Mouse (Mus musculus) cerebellum, adult 18-20 months (tissue): ENCODE measurements around the gene Cacna1c.

Source experiments
- DNase-seq, 2 experiments: peaks; one replicate each; pipeline ENCODE4 v3.0.0; 2021

The Cacna1c gene

DNA sequence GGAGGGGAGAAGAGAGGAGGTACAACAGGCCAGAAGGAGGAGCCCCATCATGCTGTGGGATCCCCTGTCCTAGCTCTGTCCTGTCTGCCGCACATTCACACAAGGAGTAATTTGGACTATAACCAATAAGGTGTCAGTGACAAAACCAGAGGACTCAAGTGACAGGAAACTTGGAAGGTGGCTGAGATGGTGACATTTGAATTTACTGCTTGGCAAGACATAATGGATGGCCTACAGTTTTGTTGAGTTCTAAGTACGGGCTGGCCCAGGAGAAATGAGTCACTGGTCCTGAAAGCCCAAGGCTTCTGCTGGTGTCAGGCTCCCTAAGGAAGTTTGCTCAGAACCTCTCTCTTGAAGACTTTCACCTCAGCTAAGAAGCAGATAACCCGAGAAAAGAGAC, 196.0 kb downstream of the Cacna1c start:
- no peak for DNase-seq

DNA sequence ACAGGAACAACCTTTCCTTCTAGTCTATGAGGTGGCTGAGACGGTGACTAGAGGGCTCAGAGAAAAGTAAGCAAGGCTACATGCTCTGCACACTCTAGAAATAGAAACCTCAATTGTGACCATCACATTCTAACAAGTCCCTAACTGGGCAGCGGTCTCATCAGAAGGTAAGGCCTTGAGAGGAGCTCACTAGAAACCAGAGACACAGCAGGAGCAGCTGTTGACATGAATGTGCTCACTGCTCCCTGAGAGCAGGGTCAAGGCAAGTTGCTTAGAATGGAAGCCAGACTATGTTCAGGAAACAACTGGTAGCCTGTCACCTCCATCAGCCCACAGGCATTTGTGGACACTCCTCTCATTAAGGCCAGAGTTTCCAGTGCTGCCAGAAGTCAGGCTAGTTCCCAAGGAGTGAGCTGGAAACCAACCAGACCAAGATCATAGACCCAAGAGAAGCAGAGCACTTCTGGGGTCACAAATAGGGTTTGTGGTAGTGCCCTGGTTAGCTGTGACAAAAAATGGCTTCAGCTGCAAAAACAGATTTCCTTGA, 196.8 kb downstream of the Cacna1c start:
- DNase-seq: no peak

DNA sequence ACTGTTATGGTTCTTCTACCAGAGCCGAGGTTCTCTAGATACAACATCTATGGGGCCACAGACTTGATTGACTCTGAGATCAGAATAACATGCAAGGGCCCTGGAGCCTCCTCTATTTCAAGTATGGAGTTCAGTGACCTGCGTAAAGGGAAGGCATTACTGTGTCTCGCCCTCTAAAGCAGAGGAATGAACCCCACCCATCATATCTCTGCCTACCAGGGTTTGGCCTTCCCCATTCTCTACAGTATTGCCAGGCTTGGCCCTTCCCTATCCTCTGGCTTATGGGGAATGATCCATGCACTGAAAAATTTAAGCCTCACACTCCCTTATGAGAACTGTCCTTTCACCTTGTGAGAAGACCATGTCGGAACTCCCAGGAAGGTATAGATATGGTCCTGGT, 198.8 kb downstream of the Cacna1c start:
- no peak for DNase-seq

DNA sequence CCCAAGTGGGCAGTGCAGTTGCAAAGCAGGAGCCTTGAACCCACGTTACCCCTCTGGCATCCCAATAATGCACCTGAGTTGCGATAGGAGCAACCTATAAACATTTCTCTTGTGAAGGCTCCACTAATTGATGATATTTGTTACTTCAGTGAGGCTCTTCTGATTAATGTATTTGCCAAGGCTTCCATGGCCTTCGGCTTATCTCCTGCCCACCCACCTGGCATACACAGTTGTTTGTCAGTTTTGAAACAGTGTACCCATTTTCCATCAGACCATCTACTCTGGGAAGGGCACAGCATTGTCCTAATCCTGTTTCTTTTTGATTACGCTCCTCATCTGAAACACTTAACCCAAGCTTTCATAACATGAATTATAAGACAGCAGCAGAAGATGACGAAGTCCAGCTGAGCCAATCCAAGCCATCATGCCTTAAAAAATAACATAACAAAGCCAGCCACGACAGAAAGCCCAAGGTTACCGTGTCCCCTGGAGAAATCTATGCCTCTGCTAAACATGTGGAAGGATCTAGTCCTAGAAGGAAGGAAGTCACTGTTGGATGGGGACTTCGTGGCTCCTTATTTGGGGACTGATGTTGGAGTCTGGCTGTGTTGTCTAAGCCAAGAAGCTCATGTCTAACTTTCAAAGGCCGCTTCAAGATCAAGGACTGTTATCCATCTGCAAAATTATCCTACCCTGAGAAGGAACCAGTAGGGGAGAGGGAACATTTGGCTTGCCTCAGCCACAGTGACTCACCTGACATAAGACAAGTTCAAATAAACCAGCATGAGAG, 201.8 kb downstream of the Cacna1c start:
- no peak for DNase-seq

DNA sequence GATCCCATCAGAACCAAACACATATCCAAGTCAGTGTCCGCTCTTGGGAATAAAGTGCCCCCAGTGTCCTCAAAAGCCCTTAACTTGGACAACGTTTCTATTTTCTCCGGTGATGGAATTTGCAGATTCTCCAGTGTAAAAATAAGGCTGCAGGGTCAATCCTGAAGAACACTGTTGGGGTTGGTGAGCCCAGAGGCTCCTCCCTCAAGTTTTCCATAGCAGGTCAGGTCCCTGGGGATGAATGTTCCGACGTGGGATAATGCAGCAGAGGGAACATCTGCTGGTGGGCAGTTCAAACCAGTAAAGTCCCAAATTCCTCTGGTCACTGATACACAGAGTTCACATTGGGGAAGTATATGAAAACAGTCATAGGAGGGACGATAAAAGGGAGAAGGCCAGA, 203.8 kb downstream of the Cacna1c start:
- DNase-seq: no peak

DNA sequence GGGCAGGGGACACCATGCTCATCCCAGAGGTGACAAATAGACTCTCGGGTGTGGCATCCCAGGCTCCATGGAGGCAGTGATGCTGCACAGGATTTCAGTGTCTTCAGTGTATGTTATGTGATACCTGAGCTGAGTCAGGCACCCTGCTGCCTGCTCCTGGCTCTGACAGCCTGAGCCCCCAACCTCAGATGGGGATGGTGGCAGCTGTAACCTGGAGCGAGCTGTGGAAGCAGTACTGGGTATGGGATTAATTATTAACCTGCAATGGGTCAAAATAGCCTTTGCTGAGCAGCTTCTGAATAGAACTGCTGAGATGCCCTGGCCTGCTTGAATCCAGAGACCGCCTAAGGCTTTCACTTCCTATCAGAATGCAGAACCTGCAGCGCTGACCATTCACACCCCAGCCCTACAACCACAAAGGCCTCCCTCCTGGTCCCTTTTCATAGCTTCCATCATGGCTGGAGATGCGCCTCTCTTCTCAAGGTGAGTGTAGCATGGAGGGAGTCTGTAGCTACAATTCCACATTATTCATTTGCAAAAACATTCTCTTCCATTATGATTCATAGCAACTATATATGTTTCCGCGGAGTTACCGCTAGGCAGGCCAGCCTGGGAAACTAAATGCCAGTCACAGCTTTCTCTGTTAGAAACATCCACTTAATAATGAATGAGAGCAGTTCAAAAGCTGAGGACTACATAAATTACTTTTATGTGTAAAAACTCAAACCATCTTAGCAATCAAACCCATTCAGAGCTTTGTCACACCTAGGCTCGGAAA, 206.0 kb downstream of the Cacna1c start:
- DNase-seq: no peak

DNA sequence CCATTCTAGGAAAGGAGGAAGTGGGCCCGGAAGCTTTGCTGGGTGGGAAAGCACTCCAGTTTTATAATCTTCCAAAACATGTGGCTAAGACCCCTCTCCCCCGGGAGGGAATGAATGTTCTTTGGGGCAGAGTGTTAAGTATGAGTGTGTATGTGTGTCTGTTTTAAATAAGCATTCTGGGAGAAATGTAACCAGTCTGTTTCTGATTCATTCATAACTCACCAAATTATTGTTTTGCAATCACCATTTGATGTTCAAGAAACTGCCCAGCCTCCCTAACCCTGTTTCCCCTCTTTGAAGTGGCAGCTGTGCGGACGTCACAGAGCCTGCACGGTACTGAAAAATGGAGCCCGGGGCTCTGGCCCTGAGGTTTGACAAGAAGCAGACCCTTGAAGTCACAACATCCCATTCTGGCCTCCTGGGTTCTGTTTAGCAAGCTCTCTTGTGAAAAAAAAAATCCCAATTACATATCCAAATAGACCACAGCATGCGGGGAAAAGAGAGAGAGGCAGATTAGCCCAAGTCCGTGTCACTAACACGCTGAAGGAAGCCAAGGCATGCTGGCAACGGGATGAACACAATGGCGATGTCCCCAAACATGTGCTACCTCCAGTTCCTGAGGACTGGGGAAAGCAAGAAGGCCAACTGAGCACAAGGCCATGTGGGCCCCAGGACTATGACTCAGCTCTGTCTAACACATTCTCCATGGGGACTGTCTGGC, 211.9 kb downstream of the Cacna1c start:
- peak; percentile 39 to 53 for DNase-seq

DNA sequence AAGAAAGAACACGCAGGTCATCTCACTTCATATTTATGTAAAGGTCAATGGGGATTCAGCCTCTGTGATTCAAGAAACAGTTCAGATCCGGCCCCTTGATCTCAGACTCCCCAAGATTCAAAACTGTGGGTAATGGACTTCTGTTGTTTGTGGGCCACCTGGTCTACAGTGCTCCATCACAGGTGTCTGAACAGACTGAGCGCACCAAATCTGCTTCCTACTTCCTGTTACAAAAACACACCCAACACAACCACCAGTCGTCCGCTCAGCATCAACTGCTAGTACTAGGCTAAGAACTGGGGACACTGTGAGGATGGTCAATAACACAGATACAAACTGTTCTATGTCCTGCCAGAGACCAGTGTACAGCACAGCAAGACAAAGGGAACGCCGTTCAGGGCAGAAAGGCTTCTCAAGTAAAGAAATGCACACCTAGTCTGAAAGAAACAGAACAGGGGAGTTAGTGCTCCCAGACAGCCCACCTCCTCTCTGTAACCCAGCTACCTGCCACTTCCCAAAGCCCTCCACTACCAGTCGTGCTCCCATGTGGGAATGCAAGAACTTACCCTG, 212.7 kb downstream of the Cacna1c start:
- DNase-seq: no peak

DNA sequence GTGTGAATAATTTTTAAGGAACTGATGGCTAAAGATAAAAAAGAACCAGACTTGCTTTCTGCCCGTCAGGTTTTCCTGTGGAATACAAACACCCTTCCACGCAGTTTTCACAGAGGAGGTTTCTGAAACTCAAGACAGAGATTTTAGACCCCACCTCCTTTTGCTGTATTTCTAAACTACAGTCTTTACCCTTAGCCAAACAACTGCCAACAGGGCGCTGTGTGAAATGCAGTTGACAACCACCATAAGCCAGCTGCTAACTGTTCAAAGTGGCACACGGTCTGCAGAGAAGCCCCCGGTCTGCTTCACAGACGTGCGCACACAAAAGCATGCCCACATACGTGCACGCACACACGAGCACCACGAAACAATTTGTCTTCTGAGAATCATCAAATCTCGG, 216.0 kb downstream of the Cacna1c start:
- DNase-seq: no peak

DNA sequence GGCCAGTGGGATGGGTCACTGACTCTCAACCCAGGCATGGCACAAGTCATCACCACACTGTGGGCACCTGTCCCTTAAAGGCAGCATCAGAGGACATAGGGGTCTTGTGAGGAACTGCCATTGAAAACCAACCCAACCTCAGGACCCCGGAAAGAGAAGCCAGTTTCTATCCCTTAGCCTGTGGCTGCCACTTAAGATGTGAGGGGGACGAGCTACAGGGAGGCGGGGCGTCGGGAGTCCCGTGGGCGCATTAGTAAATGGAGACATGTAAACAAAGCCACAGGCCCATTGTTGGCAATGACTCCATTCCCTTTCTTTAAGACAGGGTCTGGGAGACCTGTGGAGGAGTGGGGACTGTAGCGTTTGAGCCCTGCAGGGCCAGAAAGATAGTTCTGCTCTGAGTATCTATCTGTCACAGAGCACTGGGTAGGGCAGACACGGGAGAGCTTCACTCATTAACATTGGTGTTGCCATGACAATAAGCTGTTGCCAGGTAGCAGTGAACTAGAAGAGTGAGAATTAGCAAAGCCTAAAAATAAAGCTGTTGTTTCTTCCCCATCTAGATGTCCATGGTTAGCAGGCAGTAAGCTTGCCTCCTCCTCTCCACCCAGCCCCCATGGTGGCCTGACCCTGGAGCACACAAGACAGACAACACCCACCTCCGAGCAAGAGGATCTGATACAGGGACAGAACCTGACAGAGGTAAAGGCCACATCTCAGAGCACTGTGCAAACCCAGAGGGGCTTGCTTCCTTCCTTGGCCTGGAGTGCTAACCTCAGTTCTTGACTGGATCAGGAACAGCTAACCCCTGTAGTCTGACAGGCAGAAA, 218.6 kb downstream of the Cacna1c start:
- no peak for DNase-seq

DNA sequence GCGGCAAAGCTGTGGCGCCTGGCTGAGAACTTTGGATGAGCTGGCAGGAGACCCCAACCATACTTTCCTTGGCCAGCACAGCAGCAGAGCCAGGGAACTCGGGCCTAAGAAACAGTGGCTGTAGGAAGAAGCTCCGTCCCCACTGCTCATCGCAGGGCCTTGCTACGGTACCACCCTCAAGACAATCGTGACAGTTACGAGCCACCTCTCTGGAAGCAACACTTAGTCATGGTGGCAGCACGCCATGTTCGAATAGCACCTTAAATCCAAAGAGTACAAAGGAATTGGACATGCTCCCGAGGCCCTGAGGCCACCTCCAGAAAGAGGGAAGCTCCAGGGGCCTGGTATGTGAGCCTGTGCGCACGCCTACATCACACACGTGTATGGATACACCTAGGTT, 219.6 kb downstream of the Cacna1c start:
- DNase-seq: peak in 1 of 2 experiments; percentile 30

DNA sequence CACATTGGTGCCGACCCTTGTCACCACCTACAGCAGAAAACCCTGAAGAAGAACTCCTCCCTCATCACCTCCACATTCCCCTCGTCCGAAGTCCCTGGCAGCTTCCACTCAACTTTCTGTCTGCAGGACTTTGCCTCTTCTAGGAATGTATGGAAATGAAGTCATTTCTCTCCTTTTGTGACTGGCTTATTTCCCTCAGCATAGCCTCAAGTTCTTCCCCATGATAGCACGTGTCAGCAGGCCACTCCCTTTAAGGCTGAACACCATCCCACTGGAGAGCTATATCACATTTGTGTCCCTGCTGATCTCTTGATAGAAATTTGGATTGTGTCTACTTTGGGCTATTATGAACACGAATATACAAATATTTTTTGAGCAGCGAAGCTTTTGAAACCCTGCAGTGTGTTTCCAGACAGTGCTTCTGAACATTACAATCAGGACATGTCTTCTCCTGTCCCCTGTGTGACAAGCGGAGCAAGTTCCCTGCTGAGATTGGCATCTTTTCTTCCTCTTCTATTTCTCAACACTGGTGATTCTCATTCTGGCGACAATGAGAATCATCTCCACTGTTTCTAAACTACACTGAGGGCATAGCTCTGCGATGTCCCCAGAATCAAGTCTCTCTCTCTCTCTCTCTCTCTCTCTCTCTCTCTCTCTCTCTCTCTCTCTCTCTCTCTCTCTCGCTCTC, 224.2 kb downstream of the Cacna1c start:
- no peak for DNase-seq

DNA sequence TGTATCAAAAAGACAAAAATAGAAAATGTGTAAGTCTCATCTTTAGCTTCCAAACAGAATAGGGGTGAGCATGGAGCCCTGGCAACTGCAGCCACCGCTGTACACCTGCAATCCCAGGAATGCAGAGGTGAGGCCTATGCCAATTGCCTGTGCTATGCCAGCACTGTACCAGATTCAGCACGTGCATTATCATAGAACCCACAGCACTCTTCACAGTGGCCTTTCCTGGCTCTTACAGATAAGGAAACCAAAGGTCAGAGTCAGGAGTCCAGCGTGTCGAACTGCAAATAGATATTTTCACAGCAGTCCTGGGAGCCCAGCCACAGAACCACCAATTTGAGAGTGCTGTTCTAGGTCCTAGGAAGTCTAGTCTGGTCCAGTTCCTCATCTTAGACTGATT, 227.4 kb downstream of the Cacna1c start:
- DNase-seq: no peak

DNA sequence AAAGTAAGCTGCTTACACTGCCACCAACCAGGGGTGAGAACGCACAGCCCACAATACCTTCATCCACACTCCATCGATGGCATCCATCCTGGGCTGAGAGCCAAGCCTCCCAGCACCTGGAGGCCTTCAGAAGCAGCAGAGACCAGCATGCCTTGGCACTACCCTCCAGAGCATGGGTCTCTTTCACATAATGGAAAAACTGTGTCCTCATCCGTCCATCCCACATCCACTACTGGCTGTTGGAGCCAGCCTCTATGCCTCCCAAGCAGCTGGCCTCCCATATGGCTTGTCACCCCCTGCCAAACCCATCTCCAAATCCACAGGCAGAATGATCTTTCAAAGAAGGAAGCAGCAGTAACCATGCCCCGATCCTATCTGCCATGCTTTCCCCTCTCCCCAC, 229.3 kb downstream of the Cacna1c start:
- peak; percentile 68 to 71 for DNase-seq

DNA sequence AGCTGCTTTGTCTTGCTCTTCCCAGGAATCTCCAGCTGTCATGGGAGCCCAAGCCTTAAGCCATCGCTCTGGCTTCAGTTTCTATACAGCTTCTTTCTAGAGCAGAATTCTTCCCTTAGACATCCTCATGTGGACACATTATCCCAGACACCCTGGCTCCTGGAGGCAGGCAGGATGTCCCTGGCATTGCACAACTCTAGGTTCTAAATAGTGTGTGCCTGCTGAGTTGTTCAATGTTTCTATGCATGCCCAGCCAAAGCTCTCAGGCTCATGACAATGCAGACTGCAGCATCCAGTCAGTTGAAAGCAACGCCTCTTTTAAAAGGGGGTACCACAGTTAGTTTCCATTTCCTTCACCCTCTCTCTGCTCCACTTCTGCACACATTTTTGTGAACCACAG, 230.6 kb downstream of the Cacna1c start:
- no peak for DNase-seq

DNA sequence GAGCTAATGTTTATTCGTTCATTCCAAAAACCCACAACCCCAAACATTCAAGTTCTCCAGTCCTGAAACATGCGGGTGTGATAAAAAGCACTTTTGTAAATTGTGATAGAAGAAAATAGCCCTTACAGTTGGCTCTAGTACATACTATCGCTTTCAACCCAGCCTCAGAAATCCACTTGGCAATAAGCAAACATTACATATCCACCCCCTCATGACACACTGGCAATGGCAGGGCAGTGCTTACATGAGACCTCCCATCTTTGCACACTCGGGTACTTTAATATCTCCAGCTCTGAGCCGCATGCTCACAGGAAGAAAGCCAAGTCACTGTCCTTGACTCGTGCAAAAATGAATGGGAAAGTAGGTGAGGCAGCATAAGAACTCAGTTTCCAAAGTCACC, 232.4 kb downstream of the Cacna1c start:
- no peak for DNase-seq

DNA sequence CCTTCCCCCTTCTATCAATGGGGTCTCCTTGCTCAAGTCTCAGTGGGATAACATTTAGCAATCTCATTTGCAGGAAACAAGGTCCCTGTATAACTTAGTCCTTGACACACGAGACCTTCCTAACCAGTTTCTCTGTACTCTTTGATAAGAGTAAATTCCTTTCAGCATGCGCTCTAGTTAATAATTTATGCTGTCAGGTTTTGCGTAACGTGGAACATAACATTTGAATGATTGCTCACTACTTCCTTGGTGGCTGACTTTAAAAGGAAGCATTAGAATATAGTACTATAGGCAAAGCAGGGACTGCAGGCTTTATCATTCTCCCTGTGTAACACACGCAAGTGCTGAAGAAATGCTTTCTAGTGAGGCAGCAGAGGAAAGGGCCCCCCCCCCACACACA, 232.9 kb downstream of the Cacna1c start:
- no peak for DNase-seq

DNA sequence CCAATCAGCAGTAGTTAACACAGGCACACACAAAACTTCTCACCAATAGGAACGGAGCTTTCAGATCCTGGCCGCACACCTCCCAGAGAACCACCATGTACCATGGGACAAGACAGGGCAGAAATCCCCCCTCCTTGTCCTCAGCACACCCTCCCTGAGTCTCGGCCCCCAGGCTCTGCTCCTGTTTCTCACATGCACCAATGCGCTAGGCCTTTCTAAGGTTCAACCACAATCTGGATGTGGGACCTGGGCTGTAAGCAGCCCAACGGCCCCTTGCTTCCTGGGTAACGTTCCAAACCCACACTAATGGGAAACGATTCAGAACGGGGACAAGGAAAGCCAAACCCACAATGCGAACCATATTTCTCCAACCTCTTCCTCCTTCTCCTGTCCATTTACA, 237.7 kb downstream of the Cacna1c start:
- DNase-seq: no peak

DNA sequence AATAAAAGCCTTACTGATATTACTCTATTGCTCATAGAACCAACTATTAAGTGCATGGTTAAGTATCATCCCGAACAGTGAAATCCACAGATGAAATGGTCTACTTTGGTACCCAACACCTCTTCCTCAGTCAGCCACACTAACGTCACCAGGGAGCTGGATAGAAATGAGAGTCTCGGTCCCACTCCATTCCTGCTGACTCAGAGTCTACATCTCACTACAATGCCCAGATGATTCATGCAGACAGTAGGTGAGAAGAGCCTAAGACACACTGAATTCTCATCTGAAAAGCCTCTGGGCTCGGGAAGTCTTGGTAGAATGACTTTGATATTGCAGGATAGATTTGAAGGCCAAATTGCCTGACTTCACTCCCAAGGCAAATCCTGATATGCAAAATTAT, 240.0 kb downstream of the Cacna1c start:
- DNase-seq: no peak

DNA sequence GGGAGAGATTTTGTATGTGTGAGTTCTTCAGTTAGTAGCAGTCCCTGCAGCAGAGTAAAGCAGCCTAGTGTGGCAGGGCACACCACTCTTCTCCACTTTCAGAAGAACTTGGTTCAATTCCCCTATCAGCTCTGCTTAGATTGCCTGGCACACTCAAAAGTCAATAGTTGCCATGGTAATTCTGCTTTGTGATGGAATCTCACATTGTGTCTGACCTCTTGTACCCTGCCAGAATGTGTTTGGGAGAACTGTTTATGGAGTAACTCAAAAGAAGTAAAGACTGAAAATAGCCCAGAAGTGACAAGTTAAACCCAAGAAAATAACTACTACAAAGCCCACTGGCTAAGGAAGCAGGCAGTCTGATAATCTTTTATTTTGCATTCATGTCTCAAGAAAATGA, 240.4 kb downstream of the Cacna1c start:
- DNase-seq: no peak

DNA sequence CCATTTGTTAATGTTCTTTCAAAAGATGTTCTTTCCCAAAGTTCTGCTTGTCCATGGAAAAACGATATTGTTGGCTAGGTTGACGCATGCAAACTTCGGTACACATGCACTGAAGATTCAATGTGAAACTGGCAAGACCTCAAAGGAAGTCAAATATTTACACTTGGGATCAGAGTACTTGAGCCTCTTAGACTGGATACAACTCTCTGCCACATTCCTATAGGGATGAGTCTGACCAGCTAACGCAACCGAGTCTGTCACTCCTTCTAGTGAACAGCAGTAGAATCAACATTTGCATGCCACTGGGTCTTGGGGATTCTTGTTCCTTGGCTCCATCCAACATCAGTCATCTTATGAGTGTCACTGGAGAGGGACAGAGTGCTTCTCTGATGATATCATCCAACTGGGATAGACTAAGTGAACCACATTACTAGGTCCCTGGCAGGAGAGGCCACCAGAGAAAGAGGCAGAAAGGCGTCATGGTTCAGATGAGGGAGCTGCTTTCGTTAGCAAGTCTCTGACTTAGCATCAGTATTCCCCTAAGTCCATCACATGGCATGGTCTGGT, 241.1 kb downstream of the Cacna1c start:
- DNase-seq: no peak
